Mouse (Mus musculus) heart, adult 2 months (tissue): ENCODE results near the gene Fam24a.

Source experiments
- CTCF ChIP-seq: fragments of 200-600 bp; IDR thresholded peaks from 2 replicates; pipeline ENCODE4 v1.8.1; 2022; ENCODE audit warnings: antibody characterized with exemption, mild to moderate bottlenecking, moderate library complexity
- EP300 ChIP-seq: fragments of 200-500 bp; IDR thresholded peaks from 2 replicates; pipeline ENCODE4 v1.6.1; 2011; ENCODE audit warnings: low read depth, low read length, control low read depth; ENCODE audit not compliant: insufficient read depth
- POLR2A ChIP-seq: fragments of 200-500 bp; IDR thresholded peaks from 2 replicates; pipeline ENCODE4 v1.6.1; 2011; ENCODE audit warnings: mild to moderate bottlenecking, low read depth, low read length, control low read depth; ENCODE audit not compliant: insufficient read depth

- TF ChIP-seq CTCF (no peak), POLR2A (no peak), EP300 (no peak)
Observed at GRCm38 (mm10) chr7:131306733-131307132, 26.9 kb upstream of the Fam24a start.
